Mouse (Mus musculus): ENCODE data around the gene Surf2. TPM values are rescaled to one million over a fixed set of nuclear protein-coding genes. Genes with fewer than 3 reads are reported as not detected.

Surf2 gene
- total and polyA plus RNA-seq, 2 experiments from 2014 or later, result 9.7 to 29.0 TPM

DNA sequence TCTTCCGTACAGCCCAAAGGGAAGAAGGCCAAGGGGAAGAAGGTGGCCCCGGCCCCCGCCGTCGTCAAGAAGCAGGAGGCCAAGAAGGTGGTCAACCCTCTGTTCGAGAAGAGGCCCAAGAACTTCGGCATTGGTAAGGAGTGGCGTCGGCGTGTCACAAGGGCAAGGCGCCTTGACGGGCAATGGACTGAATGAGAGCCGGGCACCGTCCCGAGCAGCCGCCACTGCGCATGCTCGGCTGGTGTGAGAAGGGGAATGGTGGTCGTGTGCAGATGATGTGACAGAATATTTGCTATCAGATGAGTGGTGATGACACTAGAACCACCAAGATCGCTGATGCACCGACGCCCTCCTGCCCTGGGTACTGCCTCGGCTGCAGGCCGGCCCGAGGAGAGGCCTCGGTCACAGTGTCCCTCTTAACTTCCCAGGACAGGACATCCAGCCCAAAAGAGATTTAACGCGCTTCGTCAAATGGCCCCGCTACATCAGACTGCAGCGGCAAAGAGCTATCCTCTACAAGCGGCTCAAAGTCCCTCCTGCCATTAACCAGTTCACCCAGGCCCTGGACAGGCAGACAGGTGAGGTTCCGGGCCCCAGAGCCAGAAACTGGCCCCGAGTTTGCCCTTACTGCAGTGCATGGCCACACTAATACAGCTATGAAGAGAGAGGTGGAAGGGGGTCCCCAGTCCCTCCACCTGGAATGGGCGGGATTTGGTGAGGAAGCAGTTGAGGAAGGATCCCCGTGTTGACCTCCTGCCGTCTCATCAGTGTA lies 5.0 kb upstream of the Surf2 start:
- TF ChIP-seq CTCF (IDR thresholded peaks at IDR 0.05; ENCODE audit: low read depth) (no peak), EP300 (IDR thresholded peaks at IDR 0.05; ENCODE audit: low read depth) (no peak)
- ATAC-seq (ENCODE audit: insufficient read depth, low read depth), result peak; percentile 62
- peaks cover 28% of the 10 kb centered on the region for H3K4me1 ChIP-seq (ENCODE audit: control insufficient read depth, insufficient read depth)
- peak; percentile 60 for DNase-seq (ENCODE audit: low spot score)
- peaks cover 48% of the 10 kb centered on the region for H3K36me3 ChIP-seq (replicated peaks; ENCODE audit: control insufficient read depth, insufficient read depth, low read length)
- H3K9ac ChIP-seq (replicated peaks; ENCODE audit: low read depth, low read length), result peak overlapping the region; percentile 89
- no peaks in the 10 kb centered on the region for H3K9me3 ChIP-seq (replicated peaks; ENCODE audit: control insufficient read depth, low read length)
- H3K27me3 ChIP-seq (ENCODE audit: control insufficient read depth, insufficient read depth, low read length), result no peaks in the 10 kb centered on the region
- peak overlapping the region; percentile 97 for H3K4me2 ChIP-seq (ENCODE audit: low read depth, low read length)
- peak overlapping the region; percentile 87 for H3K27ac ChIP-seq (ENCODE audit: low read depth)
- H3K4me3 ChIP-seq (ENCODE audit: low read depth, low read length), result peak overlapping the region; percentile 68
- WGBS, result 2% methylated on average over 37 of the region's 37 CpGs

DNA sequence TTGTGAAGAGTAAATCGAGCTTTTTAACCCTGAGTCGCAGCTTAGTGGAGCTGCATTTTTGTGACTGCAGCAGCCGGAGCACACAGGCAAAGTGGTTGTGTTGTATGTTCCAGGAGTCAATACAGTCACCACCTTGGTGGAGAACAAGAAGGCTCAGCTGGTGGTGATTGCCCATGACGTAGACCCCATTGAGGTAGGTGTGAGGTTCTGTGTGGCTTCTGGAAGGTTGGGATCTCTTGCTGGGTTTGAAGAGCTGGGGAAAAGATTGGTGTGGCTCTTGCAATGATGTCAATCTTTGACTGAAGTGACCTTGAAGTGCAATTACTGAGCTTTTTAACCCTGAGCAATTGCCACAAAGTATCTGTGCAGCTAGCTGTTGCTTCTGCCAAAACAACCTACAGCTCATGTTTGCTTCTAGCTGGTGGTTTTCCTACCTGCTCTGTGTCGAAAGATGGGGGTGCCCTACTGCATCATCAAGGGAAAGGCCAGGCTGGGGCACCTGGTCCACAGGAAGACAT lies 3.9 kb upstream of the Surf2 start:
- Histone ChIP-seq H3K4me3 (ENCODE audit: low read depth, low read length) (peak overlapping the region; percentile 68; the same call in 1 of the 2 replicates), H3K4me1 (ENCODE audit: control insufficient read depth, insufficient read depth) (peaks cover 35% of the 10 kb centered on the region), H3K9ac (replicated peaks; ENCODE audit: low read depth, low read length) (peak overlapping the region; percentile 89), H3K9me3 (replicated peaks; ENCODE audit: control insufficient read depth, low read length) (no peaks in the 10 kb centered on the region), H3K27me3 (ENCODE audit: control insufficient read depth, insufficient read depth, low read length) (no peaks in the 10 kb centered on the region), H3K4me2 (ENCODE audit: low read depth, low read length) (peak overlapping the region; percentile 97), H3K27ac (ENCODE audit: low read depth) (no peak overlapping the region), H3K36me3 (replicated peaks; ENCODE audit: control insufficient read depth, insufficient read depth, low read length) (peaks cover 40% of the 10 kb centered on the region)
- no peak for TF ChIP-seq EP300 (IDR thresholded peaks at IDR 0.05; ENCODE audit: low read depth)
- TF ChIP-seq CTCF (IDR thresholded peaks at IDR 0.05; ENCODE audit: low read depth), result no peak
- no peak for ATAC-seq (ENCODE audit: insufficient read depth, low read depth)
- 68% methylated on average over 5 of the region's 5 CpGs for WGBS
- DNase-seq (ENCODE audit: low spot score), result no peak

DNA sequence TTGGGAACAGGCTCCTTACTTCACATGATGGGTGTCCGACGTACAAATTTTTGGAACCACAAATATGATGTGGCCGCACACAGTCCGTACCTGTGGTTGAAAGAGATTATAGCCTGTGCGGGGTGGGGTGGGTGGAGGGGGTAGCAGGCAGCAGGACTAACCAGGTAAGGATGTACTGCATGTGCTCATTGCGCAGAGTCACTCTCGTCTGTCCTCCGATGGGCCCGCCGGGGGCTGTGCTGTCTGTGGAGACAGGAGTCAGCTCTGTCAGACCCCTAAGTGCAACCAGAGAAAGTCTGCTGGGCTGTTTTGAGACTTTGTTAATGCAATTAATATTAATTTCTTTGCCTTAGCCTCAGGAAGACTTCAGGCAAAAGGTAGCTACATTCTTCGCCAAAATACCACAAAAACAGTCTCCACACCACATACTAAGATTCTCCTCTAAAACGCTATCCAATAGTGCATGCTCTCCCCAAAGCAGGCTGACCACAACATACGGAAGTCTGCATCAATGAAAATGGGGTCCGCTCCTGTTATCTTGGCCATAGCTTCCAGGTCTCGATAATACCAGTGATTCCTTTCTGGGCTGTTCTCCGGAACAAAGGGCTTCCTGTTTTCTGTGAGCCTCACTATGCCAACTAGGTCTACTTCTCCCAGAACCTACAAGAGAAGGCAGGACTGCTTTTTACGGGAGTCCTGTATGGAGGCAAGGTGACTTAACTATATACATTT lies 2.6 kb upstream of the Surf2 start:
- 75% methylated on average over 17 of the region's 17 CpGs for WGBS
- Histone ChIP-seq H3K27ac (ENCODE audit: low read depth) (no peak overlapping the region), H3K4me2 (ENCODE audit: low read depth, low read length) (no peak overlapping the region), H3K9me3 (replicated peaks; ENCODE audit: control insufficient read depth, low read length) (no peaks in the 10 kb centered on the region), H3K4me3 (ENCODE audit: low read depth, low read length) (no peak overlapping the region), H3K27me3 (ENCODE audit: control insufficient read depth, insufficient read depth, low read length) (no peaks in the 10 kb centered on the region), H3K4me1 (ENCODE audit: control insufficient read depth, insufficient read depth) (peaks cover 37% of the 10 kb centered on the region), H3K36me3 (replicated peaks; ENCODE audit: control insufficient read depth, insufficient read depth, low read length) (peaks cover 37% of the 10 kb centered on the region), H3K9ac (replicated peaks; ENCODE audit: low read depth, low read length) (no peak overlapping the region)
- DNase-seq (ENCODE audit: low spot score) (no peak), ATAC-seq (ENCODE audit: insufficient read depth, low read depth) (no peak)
- no peak for TF ChIP-seq CTCF (IDR thresholded peaks at IDR 0.05; ENCODE audit: low read depth)
- no peak for TF ChIP-seq EP300 (IDR thresholded peaks at IDR 0.05; ENCODE audit: low read depth)

DNA sequence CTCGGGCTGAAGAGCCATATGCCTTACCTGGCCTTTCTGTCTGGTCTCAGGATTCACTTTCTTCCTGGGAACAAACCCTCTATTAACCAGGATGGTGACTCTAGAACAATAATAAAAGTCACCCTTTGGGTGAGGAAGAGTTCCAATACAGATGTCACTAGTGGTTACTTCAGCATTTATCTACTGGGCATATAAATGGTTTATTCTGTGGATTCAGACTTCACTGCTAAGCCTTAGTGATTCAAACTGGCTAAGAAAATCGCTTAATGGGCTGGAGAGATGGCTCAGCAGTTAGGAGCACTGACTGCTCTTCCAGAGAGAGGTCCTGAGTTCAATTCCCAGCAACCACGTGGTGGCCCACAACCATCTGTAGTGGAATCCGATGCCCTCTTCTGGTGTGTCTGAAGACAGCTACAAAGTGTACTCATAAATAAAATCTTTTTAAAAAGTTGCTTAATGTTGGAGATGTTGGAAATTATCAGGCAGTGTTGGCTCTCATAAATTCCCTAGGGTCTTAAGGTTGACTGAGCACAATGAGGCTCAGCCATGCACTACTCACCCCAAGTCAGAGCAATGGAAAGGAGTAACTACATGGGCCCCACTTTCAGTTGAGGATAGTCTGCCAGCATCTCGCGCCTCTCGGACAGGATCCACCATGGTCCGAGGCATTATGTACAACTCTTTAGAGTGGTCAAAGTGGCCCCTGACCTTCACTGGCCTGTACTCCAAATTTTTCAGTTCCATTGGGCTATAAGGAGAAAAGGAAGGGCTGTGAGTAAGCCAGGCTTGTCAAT lies 1.8 kb upstream of the Surf2 start:
- no peak overlapping the region for H3K27ac ChIP-seq (ENCODE audit: low read depth)
- no peak overlapping the region for H3K9ac ChIP-seq (replicated peaks; ENCODE audit: low read depth, low read length)
- no peak overlapping the region for H3K4me2 ChIP-seq (ENCODE audit: low read depth, low read length)
- H3K4me1 ChIP-seq (ENCODE audit: control insufficient read depth, insufficient read depth), result peaks cover 30% of the 10 kb centered on the region
- DNase-seq (ENCODE audit: low spot score), result no peak
- no peaks in the 10 kb centered on the region for H3K27me3 ChIP-seq (ENCODE audit: control insufficient read depth, insufficient read depth, low read length)
- WGBS, result 63% methylated on average over 8 of the region's 8 CpGs
- H3K9me3 ChIP-seq (replicated peaks; ENCODE audit: control insufficient read depth, low read length), result no peaks in the 10 kb centered on the region
- no peak for ATAC-seq (ENCODE audit: insufficient read depth, low read depth)
- peaks cover 45% of the 10 kb centered on the region for H3K36me3 ChIP-seq (replicated peaks; ENCODE audit: control insufficient read depth, insufficient read depth, low read length)
- no peak overlapping the region for H3K4me3 ChIP-seq (ENCODE audit: low read depth, low read length)
- TF ChIP-seq EP300 (IDR thresholded peaks at IDR 0.05; ENCODE audit: low read depth) (no peak), CTCF (IDR thresholded peaks at IDR 0.05; ENCODE audit: low read depth) (no peak)

- no peak for DNase-seq (ENCODE audit: low spot score)
- TF ChIP-seq EP300 (IDR thresholded peaks at IDR 0.05; ENCODE audit: low read depth), result no peak
- TF ChIP-seq CTCF (IDR thresholded peaks at IDR 0.05; ENCODE audit: low read depth), result no peak
- Histone ChIP-seq H3K27ac (ENCODE audit: low read depth) (peak overlapping the region; percentile 72), H3K9me3 (replicated peaks; ENCODE audit: control insufficient read depth, low read length) (no peaks in the 10 kb centered on the region), H3K4me2 (ENCODE audit: low read depth, low read length) (peak overlapping the region; percentile 93), H3K4me1 (ENCODE audit: control insufficient read depth, insufficient read depth) (peaks cover 23% of the 10 kb centered on the region), H3K4me3 (ENCODE audit: low read depth, low read length) (peak overlapping the region; percentile 79), H3K27me3 (ENCODE audit: control insufficient read depth, insufficient read depth, low read length) (no peaks in the 10 kb centered on the region), H3K9ac (replicated peaks; ENCODE audit: low read depth, low read length) (peak overlapping the region; percentile 80), H3K36me3 (replicated peaks; ENCODE audit: control insufficient read depth, insufficient read depth, low read length) (peaks cover 69% of the 10 kb centered on the region)
- WGBS, result 2% methylated on average over 13 of the region's 13 CpGs
- ATAC-seq (ENCODE audit: insufficient read depth, low read depth), result peak; percentile 3; the same call in 1 of the 2 replicates
Observed at GRCm38 (mm10) chr2:26916738-26917137, 571 bp downstream of the Surf2 start.

Measured in heart, postnatal 0 days (tissue).